Mouse (Mus musculus): ENCODE results near the gene Naglu. TPM values are rescaled to one million over a fixed set of nuclear protein-coding genes. Genes with fewer than 3 reads are reported as not detected.

The Naglu gene
- 12.7 and 15.8 TPM in 2 replicates for polyA plus RNA-seq (2012; rRNA removed)

DNA sequence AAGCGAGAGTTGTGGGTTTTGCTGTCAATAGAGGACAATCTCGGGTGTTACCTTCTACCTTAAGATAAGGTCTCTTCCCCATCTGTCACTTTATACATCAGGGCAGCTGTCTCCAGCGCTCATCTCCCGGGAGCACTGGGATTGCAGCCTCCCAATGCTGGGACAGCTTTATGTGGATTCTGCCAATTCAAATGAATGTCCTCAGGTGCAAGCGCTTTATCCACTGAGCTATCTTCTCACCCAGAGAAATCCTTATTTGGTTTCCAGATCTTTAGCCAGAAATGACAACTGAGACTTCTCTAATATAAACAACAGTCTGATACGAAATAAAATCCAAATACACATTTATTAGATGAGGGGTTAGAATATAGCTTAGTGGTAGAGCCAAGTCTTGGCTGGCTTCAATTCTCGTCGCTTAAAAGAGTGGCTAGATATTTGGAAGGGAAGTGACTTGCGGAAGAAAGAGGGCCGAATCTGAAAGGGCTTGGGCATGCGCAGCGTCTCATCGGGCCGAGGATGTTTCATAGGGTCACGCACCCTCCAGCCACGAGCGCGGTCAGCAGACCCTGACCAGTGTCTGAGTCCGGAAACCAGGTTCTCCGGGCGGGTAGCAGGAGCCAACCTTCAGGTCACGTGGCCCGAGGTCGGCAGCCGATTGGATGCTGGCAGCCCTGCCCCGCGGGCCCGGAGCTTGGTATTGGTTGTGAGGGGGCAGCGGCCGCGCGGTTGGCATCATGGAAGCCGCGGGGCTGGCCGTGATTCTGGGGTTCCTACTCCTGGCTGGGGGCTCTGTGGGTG is at the start of gene Naglu:
Gene Naglu (plus strand): TSS at position 622 of the 798 bp plus-strand sequence.
- H3K4me3 ChIP-seq (replicated peaks; ENCODE audit: insufficient read depth, low read depth, low read length) = peak within 1 kb of the TSS; percentile 72
- no peaks in the 10 kb centered on the region for H3K27me3 ChIP-seq (ENCODE audit: control insufficient read depth, insufficient read depth, low read length)
- H3K27ac ChIP-seq (ENCODE audit: insufficient read depth, low read length) = peak within 1 kb of the TSS; percentile 91
- 3% methylated on average over 35 of the region's 35 CpGs for WGBS
- peak; percentile 97 to 98 for DNase-seq
- TF ChIP-seq CTCF (IDR thresholded peaks at IDR 0.05; ENCODE audit: borderline replicate concordance, insufficient read depth, low read depth, low read length) (no peak), POLR2A (IDR thresholded peaks at IDR 0.05; ENCODE audit: borderline replicate concordance, insufficient read depth, low read length) (peak; percentile 91)
- H3K4me1 ChIP-seq (ENCODE audit: control insufficient read depth, insufficient read depth, low read length) = peaks cover 11% of the 10 kb centered on the region

DNA sequence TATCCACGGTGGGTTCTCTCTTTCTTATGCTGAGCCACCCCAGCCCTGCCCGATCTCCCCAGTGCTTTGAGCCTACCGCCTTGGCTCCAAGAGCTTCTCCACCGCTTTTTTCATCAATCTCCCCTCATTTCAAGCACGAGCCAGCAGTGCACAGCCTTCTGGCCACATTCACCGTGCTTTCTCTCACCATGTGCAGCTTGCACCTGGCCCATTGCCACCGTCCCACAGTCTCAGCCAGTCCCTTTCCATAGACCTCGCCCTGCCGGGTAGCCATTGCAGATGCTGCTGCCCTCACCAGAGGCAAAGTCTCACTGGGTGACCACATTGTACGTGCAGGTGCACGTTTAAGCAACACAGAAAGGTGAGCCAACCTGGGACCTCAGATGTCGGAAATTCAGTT is 46.4 kb upstream of the Naglu start:
- peak; percentile 77 to 81 for DNase-seq
- WGBS = 12% methylated on average over 12 of the region's 12 CpGs
- TF ChIP-seq CTCF (IDR thresholded peaks at IDR 0.05; ENCODE audit: borderline replicate concordance, insufficient read depth, low read depth, low read length) = no peak
- TF ChIP-seq POLR2A (IDR thresholded peaks at IDR 0.05; ENCODE audit: borderline replicate concordance, insufficient read depth, low read length) = no peak
- Histone ChIP-seq H3K4me3 (replicated peaks; ENCODE audit: insufficient read depth, low read depth, low read length) (no peak overlapping the region), H3K27ac (ENCODE audit: insufficient read depth, low read length) (no peak overlapping the region), H3K4me1 (ENCODE audit: control insufficient read depth, insufficient read depth, low read length) (peaks cover 3% of the 10 kb centered on the region), H3K27me3 (ENCODE audit: control insufficient read depth, insufficient read depth, low read length) (no peaks in the 10 kb centered on the region)

DNA sequence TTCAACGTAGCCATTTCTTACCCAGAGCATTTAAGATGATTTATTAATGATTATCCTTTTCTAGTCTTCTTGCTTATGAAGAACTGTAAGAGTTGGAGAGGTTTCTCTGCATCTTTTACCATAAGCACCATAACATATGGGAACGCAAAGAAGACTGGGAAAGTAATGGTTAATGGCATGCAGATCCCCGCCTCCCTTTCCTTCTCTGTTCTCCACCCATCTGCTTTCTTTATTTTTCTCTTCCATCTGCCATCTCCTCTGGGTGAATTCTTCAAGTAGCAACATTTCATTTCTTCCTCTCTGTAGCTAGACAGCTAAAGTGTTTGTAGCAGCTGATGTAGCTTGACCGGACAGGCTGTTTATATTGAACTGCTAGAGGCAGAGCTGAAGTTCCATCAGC is 45.8 kb upstream of the Naglu start:
- no peak for DNase-seq
- Histone ChIP-seq H3K4me1 (ENCODE audit: control insufficient read depth, insufficient read depth, low read length) (peaks cover 3% of the 10 kb centered on the region), H3K27ac (ENCODE audit: insufficient read depth, low read length) (no peak overlapping the region), H3K27me3 (ENCODE audit: control insufficient read depth, insufficient read depth, low read length) (no peaks in the 10 kb centered on the region), H3K4me3 (replicated peaks; ENCODE audit: insufficient read depth, low read depth, low read length) (no peak overlapping the region)
- TF ChIP-seq POLR2A (IDR thresholded peaks at IDR 0.05; ENCODE audit: borderline replicate concordance, insufficient read depth, low read length) = no peak
- TF ChIP-seq CTCF (IDR thresholded peaks at IDR 0.05; ENCODE audit: borderline replicate concordance, insufficient read depth, low read depth, low read length) = no peak
- 83% methylated on average over 4 of the region's 4 CpGs for WGBS

DNA sequence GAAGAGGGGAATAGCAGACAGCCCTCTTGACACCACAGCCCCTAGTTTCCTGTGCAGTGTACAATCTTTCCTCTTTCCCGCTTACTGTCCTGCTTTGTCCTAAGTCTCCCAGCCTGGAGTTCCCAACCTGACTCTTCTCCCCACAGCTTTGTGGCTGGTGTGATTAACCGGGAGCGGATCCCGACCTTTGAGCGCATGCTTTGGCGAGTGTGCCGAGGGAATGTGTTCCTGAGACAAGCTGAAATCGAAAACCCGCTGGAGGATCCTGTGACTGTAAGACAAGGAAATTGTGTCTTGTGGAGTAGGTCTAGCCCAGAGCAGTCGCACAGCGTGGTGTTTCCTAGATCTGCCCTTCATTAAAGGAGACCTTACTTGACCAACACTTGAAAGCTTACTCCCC is 42.7 kb upstream of the Naglu start:
- no peak for DNase-seq
- Histone ChIP-seq H3K27me3 (ENCODE audit: control insufficient read depth, insufficient read depth, low read length) (no peaks in the 10 kb centered on the region), H3K27ac (ENCODE audit: insufficient read depth, low read length) (no peak overlapping the region), H3K4me3 (replicated peaks; ENCODE audit: insufficient read depth, low read depth, low read length) (no peak overlapping the region), H3K4me1 (ENCODE audit: control insufficient read depth, insufficient read depth, low read length) (peaks cover 5% of the 10 kb centered on the region)
- WGBS = 89% methylated on average over 11 of the region's 11 CpGs
- no peak for TF ChIP-seq CTCF (IDR thresholded peaks at IDR 0.05; ENCODE audit: borderline replicate concordance, insufficient read depth, low read depth, low read length)
- no peak for TF ChIP-seq POLR2A (IDR thresholded peaks at IDR 0.05; ENCODE audit: borderline replicate concordance, insufficient read depth, low read length)

DNA sequence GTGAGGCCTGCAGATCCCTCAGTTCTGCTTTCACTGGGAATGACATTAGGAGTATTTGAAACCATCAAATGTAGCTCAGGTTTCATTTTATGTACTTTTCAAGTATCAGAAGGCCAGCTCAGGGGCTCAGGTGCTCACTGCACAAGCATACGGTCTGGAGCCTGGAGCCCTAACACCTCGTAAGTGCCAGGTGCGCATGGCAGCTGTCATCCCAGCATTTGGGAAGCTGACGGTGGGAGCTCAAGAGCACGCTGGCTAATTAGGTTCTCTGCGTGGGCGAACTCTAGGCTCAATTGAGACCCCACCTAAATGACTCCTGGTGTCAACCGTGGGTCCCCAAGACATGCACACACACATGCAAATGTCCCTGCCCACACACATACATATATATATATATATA is 40.5 kb upstream of the Naglu start:
- 27% methylated on average over 8 of the region's 8 CpGs for WGBS
- Histone ChIP-seq H3K4me1 (ENCODE audit: control insufficient read depth, insufficient read depth, low read length) (peaks cover 2% of the 10 kb centered on the region; the same call in 1 of the 2 replicates), H3K27me3 (ENCODE audit: control insufficient read depth, insufficient read depth, low read length) (no peaks in the 10 kb centered on the region), H3K27ac (ENCODE audit: insufficient read depth, low read length) (peak overlapping the region; percentile 43), H3K4me3 (replicated peaks; ENCODE audit: insufficient read depth, low read depth, low read length) (no peak overlapping the region)
- TF ChIP-seq POLR2A (IDR thresholded peaks at IDR 0.05; ENCODE audit: borderline replicate concordance, insufficient read depth, low read length) = no peak
- TF ChIP-seq CTCF (IDR thresholded peaks at IDR 0.05; ENCODE audit: borderline replicate concordance, insufficient read depth, low read depth, low read length) = no peak
- peak; percentile 43 to 52 for DNase-seq

DNA sequence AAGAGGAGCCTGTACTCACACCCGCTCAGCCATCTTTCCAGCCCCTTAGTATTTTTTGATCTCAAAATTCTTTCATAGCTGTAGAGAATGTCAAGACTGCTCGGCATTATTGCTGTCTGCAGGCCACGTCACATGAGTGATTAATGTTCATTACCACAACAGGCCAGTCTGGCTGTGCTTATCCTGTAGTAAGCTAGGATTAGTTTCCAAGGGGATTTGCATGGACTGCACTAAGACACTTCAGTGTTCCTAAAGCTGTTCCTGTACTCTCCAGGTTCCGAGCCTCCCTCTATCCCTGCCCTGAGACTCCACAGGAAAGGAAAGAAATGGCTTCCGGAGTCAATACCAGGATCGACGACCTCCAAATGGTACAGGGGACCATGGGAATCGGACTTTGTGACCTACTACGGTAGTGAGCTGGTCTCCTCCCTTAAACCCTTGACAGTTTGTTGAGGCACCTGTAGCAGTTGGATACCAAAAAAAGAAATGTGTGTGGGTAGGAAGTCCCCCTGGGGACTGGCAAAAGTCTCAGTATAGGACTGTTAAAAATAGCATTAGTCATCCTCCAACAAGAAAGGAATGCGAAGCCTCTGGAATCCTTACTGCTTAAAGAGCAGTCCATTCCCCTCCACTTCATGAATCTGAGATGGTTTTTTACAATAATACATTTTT is 39.5 kb upstream of the Naglu start:
- H3K27me3 ChIP-seq (ENCODE audit: control insufficient read depth, insufficient read depth, low read length) = no peaks in the 10 kb centered on the region
- no peak for TF ChIP-seq CTCF (IDR thresholded peaks at IDR 0.05; ENCODE audit: borderline replicate concordance, insufficient read depth, low read depth, low read length)
- no peak for TF ChIP-seq POLR2A (IDR thresholded peaks at IDR 0.05; ENCODE audit: borderline replicate concordance, insufficient read depth, low read length)
- H3K4me1 ChIP-seq (ENCODE audit: control insufficient read depth, insufficient read depth, low read length) = peaks cover 2% of the 10 kb centered on the region; the same call in 1 of the 2 replicates
- no peak overlapping the region for H3K4me3 ChIP-seq (replicated peaks; ENCODE audit: insufficient read depth, low read depth, low read length)
- DNase-seq = no peak
- WGBS = 77% methylated on average over 10 of the region's 10 CpGs
- H3K27ac ChIP-seq (ENCODE audit: insufficient read depth, low read length) = no peak overlapping the region

DNA sequence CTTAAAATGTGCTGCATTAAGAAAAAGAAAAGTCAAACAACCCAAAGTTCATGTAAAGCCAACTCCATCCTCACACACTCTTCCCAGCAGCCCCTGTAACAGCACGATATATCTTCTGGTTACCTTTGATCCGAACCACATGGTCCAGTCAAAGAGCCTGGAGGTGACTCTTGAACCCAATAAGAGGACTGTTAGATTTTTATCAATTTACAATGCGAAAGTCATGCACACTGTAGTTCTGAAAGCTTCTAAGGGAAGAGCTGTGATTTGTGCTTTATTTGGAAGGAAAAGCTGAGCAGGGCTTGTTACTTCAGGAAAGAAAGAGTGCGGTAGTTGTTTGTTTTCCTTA is 39.0 kb upstream of the Naglu start:
- DNase-seq = no peak
- Histone ChIP-seq H3K4me3 (replicated peaks; ENCODE audit: insufficient read depth, low read depth, low read length) (no peak overlapping the region), H3K27ac (ENCODE audit: insufficient read depth, low read length) (no peak overlapping the region), H3K4me1 (ENCODE audit: control insufficient read depth, insufficient read depth, low read length) (peaks cover 2% of the 10 kb centered on the region; the same call in 1 of the 2 replicates), H3K27me3 (ENCODE audit: control insufficient read depth, insufficient read depth, low read length) (no peaks in the 10 kb centered on the region)
- WGBS = 92% methylated on average over 4 of the region's 4 CpGs
- TF ChIP-seq CTCF (IDR thresholded peaks at IDR 0.05; ENCODE audit: borderline replicate concordance, insufficient read depth, low read depth, low read length) (no peak), POLR2A (IDR thresholded peaks at IDR 0.05; ENCODE audit: borderline replicate concordance, insufficient read depth, low read length) (no peak)

DNA sequence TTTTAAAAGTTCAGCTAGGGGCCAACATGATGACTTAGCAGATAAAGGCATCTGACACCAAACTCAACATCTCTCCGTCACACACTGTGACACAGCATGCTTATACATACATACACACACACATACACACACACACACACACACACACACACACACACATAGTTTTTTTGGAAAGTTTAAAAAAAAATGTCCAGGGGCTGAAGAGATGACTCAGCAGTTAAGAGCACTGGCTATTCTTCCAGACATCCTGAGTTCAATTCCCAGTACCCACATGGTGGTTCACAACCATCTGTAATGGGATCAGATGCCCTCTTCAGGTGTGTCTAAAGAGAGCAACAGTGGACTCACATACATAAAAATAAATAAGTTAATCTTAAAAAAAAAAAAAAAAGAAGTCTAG is 38.3 kb upstream of the Naglu start:
- Histone ChIP-seq H3K4me3 (replicated peaks; ENCODE audit: insufficient read depth, low read depth, low read length) (no peak overlapping the region), H3K4me1 (ENCODE audit: control insufficient read depth, insufficient read depth, low read length) (peaks cover 2% of the 10 kb centered on the region; the same call in 1 of the 2 replicates), H3K27me3 (ENCODE audit: control insufficient read depth, insufficient read depth, low read length) (no peaks in the 10 kb centered on the region), H3K27ac (ENCODE audit: insufficient read depth, low read length) (no peak overlapping the region)
- 88% methylated on average over 1 of the region's 1 CpGs for WGBS
- TF ChIP-seq CTCF (IDR thresholded peaks at IDR 0.05; ENCODE audit: borderline replicate concordance, insufficient read depth, low read depth, low read length) = no peak
- TF ChIP-seq POLR2A (IDR thresholded peaks at IDR 0.05; ENCODE audit: borderline replicate concordance, insufficient read depth, low read length) = no peak
- no peak for DNase-seq
